Mouse (Mus musculus) neural tube, embryonic 11.5 days (tissue): ENCODE data around the gene Ostm1. TPM values are rescaled to one million over a fixed set of nuclear protein-coding genes. Genes with fewer than 3 reads are reported as not detected.

Experiments
- ATAC-seq: fragments of 200-750 bp; cut with Nextera tagmentation; 2 replicates; pipeline ENCODE4 v1.8.0; 2017; ENCODE audit warnings: moderate number of reproducible peaks, mild to moderate bottlenecking, moderate TSS enrichment, moderate library complexity; ENCODE audit not compliant: insufficient read depth, low FRiP score, low TSS enrichment
- DNase-seq: peaks from one replicate; pipeline ENCODE4 v3.0.0-alpha.2; 2015; ENCODE audit warnings: low spot score
- H3K27ac ChIP-seq: fragments of 300-500 bp; sonication (generic); 2 replicates; pipeline ENCODE4 v1.5.1; 2014; ENCODE audit warnings: low read depth, mild to moderate bottlenecking, low read length
- H3K27me3 ChIP-seq: fragments of 300-500 bp; sonication (generic); 2 replicates; pipeline ENCODE4 v1.6.1; 2014; ENCODE audit warnings: mild to moderate bottlenecking, low read length, mixed read lengths; ENCODE audit not compliant: control insufficient read depth, insufficient read depth
- H3K36me3 ChIP-seq: fragments of 300-500 bp; sonication (generic); 2 replicates; pipeline ENCODE4 v1.6.1; 2014; ENCODE audit warnings: mild to moderate bottlenecking, low read length, moderate library complexity, mixed read lengths; ENCODE audit not compliant: control insufficient read depth, insufficient read depth
- H3K4me1 ChIP-seq: fragments of 300-500 bp; sonication (generic); 2 replicates; pipeline ENCODE4 v1.6.1; 2014; ENCODE audit warnings: low read length, mixed read lengths; ENCODE audit not compliant: control insufficient read depth, insufficient read depth
- H3K4me2 ChIP-seq: fragments of 300-500 bp; sonication (generic); 2 replicates; pipeline ENCODE4 v1.6.1; 2014; ENCODE audit warnings: low read depth, mild to moderate bottlenecking, moderate library complexity
- H3K4me3 ChIP-seq: fragments of 300-500 bp; sonication (generic); 2 replicates; pipeline ENCODE4 v1.5.1; 2014; ENCODE audit warnings: low read depth, low read length
- H3K9ac ChIP-seq: fragments of 300-500 bp; sonication (generic); 2 replicates; pipeline ENCODE4 v1.6.1; 2014; ENCODE audit warnings: mild to moderate bottlenecking, low read length
- H3K9me3 ChIP-seq: fragments of 300-500 bp; sonication (generic); 2 replicates; pipeline ENCODE4 v1.6.1; 2016; ENCODE audit warnings: low read length; ENCODE audit not compliant: control insufficient read depth
- WGBS: fragments of 180-500 bp; shearing (Covaris S2); extraction: QIAGEN DNeasy Blood & Tissue Kit; methylation state at CpG from one replicate; pipeline ENCODE4 v1.1.7; 2014; 5-methylcytosine and 5-hydroxymethylcytosine counted together
- polyA plus RNA-seq: library from polyadenylated mRNA; unstranded; fragments of >200 nt; fragmentation: Nextera tagmentation; extraction: Ambion mirVana; gene quantifications from 2 replicates; pipeline ENCODE4 v1.2.1, GENCODE M21; 2014

Ostm1 gene
- polyA plus RNA-seq, 1 experiment from 2014 or later = 16.8 TPM

- 65% methylated on average over 13 of the region's 13 CpGs for WGBS
These were observed 139.9 kb downstream of the Ostm1 start for GRCm38 (mm10) chr10:42723275-42724232.

GRCm38 (mm10) chr10:42729607-42730006 lies 146.0 kb downstream of the Ostm1 start:
- Histone ChIP-seq H3K9ac (no peak overlapping the region), H3K36me3 (no peaks in the 10 kb centered on the region), H3K27me3 (no peaks in the 10 kb centered on the region), H3K4me2 (no peak overlapping the region), H3K4me1 (no peaks in the 10 kb centered on the region), H3K9me3 (no peaks in the 10 kb centered on the region), H3K27ac (no peak overlapping the region), H3K4me3 (no peak overlapping the region)
- ATAC-seq (no peak), DNase-seq (no peak)
- 77% methylated on average over 2 of the region's 2 CpGs for WGBS

More at GRCm38 (mm10) chr10:42723275-42724232, 139.9 kb downstream of the Ostm1 start:
- no peaks in the 10 kb centered on the region for H3K9me3 ChIP-seq
- no peak overlapping the region for H3K9ac ChIP-seq
- no peak overlapping the region for H3K4me3 ChIP-seq
- ATAC-seq (no peak), DNase-seq (no peak)
- no peaks in the 10 kb centered on the region for H3K27me3 ChIP-seq
- H3K27ac ChIP-seq = no peak overlapping the region
- H3K4me1 ChIP-seq = no peaks in the 10 kb centered on the region
- H3K36me3 ChIP-seq = no peaks in the 10 kb centered on the region
- no peak overlapping the region for H3K4me2 ChIP-seq

GRCm38 (mm10) chr10:42734546-42735060 lies 151.0 kb downstream of the Ostm1 start:
- Histone ChIP-seq H3K4me2 (no peak overlapping the region), H3K9ac (no peak overlapping the region), H3K4me3 (no peak overlapping the region), H3K4me1 (no peaks in the 10 kb centered on the region), H3K27ac (no peak overlapping the region), H3K9me3 (no peaks in the 10 kb centered on the region), H3K36me3 (no peaks in the 10 kb centered on the region), H3K27me3 (no peaks in the 10 kb centered on the region)
- no peak for ATAC-seq
- peak; percentile 33 for DNase-seq
- WGBS = 68% methylated on average over 5 of the region's 5 CpGs

GRCm38 (mm10) chr10:42751813-42752212 lies 168.2 kb downstream of the Ostm1 start:
- no peaks in the 10 kb centered on the region for H3K9me3 ChIP-seq
- DNase-seq (no peak), ATAC-seq (no peak)
- H3K4me1 ChIP-seq = no peaks in the 10 kb centered on the region
- H3K36me3 ChIP-seq = no peaks in the 10 kb centered on the region
- H3K9ac ChIP-seq = no peak overlapping the region
- H3K4me2 ChIP-seq = no peak overlapping the region
- WGBS = 38% methylated on average over 10 of the region's 10 CpGs
- no peak overlapping the region for H3K4me3 ChIP-seq
- H3K27ac ChIP-seq = no peak overlapping the region
- no peaks in the 10 kb centered on the region for H3K27me3 ChIP-seq

Other genes starting within 250 kb of the Ostm1 start
- 5.5 and 5.7 TPM in 2 replicates for gene Afg1l, start 105.3 kb upstream of the Ostm1 start, polyA plus RNA-seq
- 226 TPM in 2 replicates for gene Snx3, start 81.8 kb upstream of the Ostm1 start, polyA plus RNA-seq
- gene Nr2e1, start 190 bp upstream of the Ostm1 start, polyA plus RNA-seq = not detected in 2 replicates
- 30.4 and 36.0 TPM in 2 replicates for gene Sec63, start 177.7 kb downstream of the Ostm1 start, polyA plus RNA-seq